Mouse (Mus musculus): ENCODE data around the gene Zzz3. TPM values are rescaled to one million over a fixed set of nuclear protein-coding genes. Genes with fewer than 3 reads are reported as not detected.
"Not testable (repeated sequence)": the region's sequence is repeated elsewhere in the genome, so short reads cannot be mapped to it uniquely, and the experiment has no call there.

Zzz3 gene
- total RNA-seq, 1 experiment from 2014 or later = 45.0 TPM

GRCm38 (mm10) chr3:152401964-152402670 is 6.8 kb downstream of the Zzz3 start:
- DNase-seq = peak; percentile 40

GRCm38 (mm10) chr3:152402671-152403066 is 7.4 kb downstream of the Zzz3 start:
- DNase-seq = no peak

- no peak for DNase-seq
Observed at GRCm38 (mm10) chr3:152403827-152404226, 8.6 kb downstream of the Zzz3 start.

- DNase-seq = no peak
Observed at GRCm38 (mm10) chr3:152405420-152405819, 10.1 kb downstream of the Zzz3 start.

DNA sequence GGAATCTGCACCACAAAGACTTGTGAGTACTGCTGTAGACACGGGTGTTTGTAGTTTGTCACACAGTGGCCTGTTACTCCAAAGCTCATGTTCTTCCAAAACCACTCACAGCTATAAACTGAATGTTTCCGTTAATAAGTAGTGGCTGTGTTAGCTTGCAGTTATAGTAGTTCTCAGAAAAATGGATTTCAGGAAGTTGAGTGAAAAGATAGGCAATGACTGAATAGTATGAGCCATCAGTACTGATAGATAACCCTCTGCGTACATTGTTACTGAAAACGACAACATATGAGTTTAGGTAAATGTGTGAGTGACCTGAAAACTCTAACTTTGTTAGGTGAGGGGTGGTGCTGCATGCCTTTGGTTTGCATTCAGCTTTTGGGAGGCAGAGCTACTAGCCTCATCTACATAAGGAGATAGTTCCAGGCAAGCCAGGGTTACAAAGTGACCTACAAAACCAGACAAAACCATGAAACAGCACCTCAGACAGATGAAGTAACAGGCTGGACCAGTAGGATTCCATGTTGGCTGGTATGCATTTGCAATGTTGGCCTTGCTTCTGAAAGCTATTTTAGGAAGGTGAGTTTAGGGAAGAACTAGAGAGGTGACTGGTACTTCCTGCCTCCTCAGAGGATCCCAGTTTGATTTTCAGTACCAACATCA is 10.8 kb downstream of the Zzz3 start:
- DNase-seq = no peak

DNA sequence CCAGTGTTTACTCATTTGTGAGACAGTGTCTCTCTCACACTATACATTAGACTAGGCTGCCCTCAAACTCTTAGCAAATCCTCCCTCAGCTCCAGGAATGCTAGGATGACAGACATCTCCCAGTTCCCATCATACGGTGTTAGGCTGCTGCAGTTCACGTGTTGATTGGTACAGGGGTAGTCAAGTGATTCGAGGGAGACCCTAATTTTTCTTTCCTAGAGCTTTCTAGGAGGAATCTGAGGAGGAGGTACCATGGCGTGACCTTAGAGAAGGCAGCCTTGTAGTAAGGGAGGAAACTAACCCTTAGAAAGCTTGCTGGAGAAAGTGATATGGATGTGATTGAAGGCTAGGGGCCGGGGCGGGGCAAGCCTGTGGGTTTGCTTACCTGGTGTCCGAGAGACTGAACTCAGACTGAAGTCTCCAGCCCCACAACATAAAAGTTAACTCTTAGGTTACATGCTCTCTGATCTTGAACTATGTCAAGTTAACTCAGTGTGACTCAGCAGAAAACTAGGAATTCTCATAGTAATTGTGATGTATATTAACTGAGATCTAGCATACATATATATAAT is 15.8 kb downstream of the Zzz3 start:
- no peak for DNase-seq

GRCm38 (mm10) chr3:152412362-152412761 is 17.1 kb downstream of the Zzz3 start:
- no peak for DNase-seq

DNA sequence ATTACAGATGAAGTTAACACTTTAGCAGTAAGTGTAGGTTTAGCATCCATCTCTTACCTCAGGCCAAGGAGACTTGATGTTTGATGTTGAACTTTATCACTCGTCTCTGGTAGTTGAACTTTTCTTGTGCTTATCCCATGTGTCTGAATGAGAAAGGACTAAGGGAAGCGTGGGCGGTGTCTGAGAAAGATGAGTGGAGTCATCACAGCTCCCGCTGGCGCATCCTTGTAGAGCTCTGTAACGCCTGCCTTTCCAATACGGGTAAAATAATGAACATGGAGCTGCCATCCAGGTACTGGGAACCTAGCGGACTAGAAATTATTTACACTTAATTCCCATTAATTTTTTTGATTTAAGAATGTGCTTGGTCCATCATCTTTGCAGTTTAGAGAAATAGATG is 33.7 kb downstream of the Zzz3 start:
- DNase-seq = no peak

- DNase-seq = no peak
Observed at GRCm38 (mm10) chr3:152432677-152433076, 37.4 kb downstream of the Zzz3 start.

DNA sequence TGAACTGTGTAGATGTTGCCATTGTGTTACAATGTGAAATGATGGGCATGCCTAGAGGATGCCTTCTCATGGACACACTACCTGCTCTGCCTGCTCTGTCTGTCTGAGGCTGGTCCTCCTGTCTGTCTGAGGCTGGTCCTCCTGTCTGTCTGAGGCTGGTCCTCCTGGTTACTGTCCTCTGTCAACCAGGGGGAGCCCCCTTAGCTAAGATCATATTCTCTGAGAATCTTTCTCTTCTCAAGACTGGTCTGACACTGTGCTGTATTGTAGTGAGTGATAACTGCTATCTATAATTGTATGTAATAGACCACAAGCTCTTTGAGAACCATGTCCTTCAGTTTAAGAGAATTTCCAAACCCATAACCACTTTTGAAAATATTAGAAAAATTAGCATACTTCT is 40.3 kb downstream of the Zzz3 start:
- no peak for DNase-seq

- DNase-seq = no peak
Observed at GRCm38 (mm10) chr3:152438068-152438467, 42.8 kb downstream of the Zzz3 start.

GRCm38 (mm10) chr3:152442795-152443194 is 47.5 kb downstream of the Zzz3 start:
- DNase-seq = no peak

DNA sequence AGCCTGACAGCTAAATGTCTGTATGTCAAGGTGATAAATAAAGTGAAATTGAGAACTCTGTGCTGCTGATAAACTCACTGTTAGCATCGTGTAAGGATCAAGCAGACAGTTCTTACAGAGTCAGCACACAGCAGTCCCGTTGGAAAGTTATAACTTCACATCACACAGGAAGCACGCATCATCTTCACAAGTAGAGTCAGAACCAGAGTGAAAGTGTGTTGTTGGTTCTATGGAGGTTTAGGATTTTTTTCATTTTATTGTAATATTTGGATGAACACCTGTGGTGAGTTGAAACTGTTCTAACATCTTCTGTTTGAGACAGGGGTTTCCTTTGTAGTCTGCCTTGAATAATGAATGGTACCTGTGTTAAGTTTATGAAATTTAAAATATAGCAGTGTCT is 48.8 kb downstream of the Zzz3 start:
- DNase-seq = no peak

GRCm38 (mm10) chr3:152446966-152447365 is 51.7 kb downstream of the Zzz3 start:
- no peak for DNase-seq

GRCm38 (mm10) chr3:152453163-152453562 is 57.9 kb downstream of the Zzz3 start:
- no peak for DNase-seq

GRCm38 (mm10) chr3:152457308-152458035 is 62.2 kb downstream of the Zzz3 start:
- DNase-seq = no peak

DNA sequence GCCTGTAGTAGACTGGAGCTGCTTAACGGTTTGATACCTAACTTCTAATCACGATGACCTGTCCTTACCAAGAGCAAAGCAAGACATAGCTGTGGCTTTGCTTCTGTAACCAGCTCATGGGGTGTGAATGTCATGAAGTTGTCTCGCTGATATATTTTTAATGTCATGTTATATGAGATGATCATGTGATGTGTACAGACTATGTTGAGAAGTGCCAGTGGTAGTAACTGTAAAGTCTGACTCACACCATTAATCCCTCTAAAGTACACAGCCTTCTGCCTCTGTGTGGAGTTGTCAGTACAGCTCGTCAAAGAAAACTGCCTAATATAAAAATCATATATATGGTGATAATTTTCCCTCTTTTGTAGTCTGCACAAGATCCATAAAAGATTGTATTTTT is 63.6 kb downstream of the Zzz3 start:
- DNase-seq = not testable (repeated sequence)

DNA sequence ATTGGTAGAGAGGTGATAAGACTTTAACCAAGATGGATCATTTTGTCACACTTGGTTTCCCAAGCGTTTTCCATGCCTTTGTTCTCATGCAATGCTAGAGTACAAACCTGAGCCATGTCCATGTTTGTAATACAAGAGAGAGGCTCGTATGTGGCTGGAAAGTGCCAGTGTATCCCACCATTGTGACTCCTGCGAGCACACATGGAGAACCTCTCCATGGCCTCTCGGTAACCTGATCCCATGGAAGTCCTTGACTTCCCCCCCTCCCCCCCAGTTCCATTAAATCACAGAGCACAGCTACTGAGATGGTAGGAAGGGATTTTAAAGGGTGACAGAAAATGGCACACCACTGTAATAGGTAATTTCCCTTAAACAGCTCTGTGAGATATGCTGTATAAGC is 65.5 kb downstream of the Zzz3 start:
- DNase-seq = no peak

- no peak for DNase-seq
Observed at GRCm38 (mm10) chr3:152462038-152462547, 66.8 kb downstream of the Zzz3 start.

GRCm38 (mm10) chr3:152462900-152463299 is 67.6 kb downstream of the Zzz3 start:
- no peak for DNase-seq

DNA sequence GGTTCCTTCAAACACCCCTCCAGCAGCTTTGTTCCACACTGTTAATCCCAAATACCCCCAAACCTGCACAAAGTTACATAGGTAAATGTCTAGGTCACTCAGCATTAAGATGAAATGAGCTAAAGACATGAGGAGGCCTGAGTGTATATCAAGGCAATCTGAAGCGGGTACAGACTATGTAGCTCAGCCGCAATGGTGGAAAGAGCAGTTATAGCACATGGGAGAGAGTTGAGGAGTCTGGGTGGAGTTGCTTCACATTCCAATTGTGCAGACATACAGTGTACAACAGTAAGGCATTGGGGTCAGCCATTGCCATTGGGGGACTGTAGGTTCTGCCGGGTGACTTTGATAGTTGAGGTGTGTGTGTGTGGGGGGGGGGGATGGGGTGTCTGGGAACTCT is 69.2 kb downstream of the Zzz3 start:
- DNase-seq = no peak

DNA sequence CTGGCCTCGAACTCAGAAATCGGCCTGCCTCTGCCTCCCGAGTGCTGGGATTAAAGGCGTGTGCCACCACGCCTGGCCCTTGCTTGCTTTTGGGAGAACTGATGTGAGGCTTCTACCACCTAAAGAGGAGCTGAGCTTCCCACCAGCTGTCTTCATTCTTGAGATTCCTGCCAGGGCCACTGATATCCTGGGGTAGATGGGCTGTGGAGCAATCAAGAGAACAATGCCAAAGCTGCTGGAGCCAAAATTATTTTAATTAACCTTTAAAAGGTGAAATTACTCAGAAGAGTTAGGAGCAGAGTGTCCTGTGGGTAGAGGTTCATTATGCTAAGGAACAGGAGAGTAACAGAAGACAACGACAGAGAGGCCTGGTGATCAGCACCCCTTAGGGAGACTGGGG is 70.1 kb downstream of the Zzz3 start:
- DNase-seq = no peak

GRCm38 (mm10) chr3:152466849-152467248 is 71.6 kb downstream of the Zzz3 start:
- no peak for DNase-seq
